Mouse (Mus musculus): ENCODE data around the gene Aim2. TPM values are rescaled to one million over a fixed set of nuclear protein-coding genes. Genes with fewer than 3 reads are reported as not detected.

Aim2 gene
- total and polyA plus RNA-seq, 3 experiments = 0.82 to 1.4 (median 1.1) TPM

GRCm38 (mm10) chr1:173349946-173350345, 733 bp upstream of the Aim2 start:
- no peak for TF ChIP-seq CTCF (IDR thresholded peaks at IDR 0.05)
- no peak for TF ChIP-seq POLR2A (IDR thresholded peaks at IDR 0.05; ENCODE audit: insufficient read depth, low read depth, low read length)
- no peak for TF ChIP-seq EP300 (IDR thresholded peaks at IDR 0.05; ENCODE audit: insufficient read depth, low read depth, low read length)

GRCm38 (mm10) chr1:173355107-173355846, 4.6 kb downstream of the Aim2 start:
- Histone ChIP-seq H3K9ac (ENCODE audit: low read depth, low read length) (no peak overlapping the region), H3K27ac (no peak overlapping the region), H3K79me2 (replicated peaks; ENCODE audit: control insufficient read depth, insufficient read depth, low read length) (no peaks in the 10 kb centered on the region), H3K4me3 (no peak overlapping the region), H3K27me3 (ENCODE audit: control insufficient read depth, insufficient read depth, low read length) (no peaks in the 10 kb centered on the region), H3K36me3 (ENCODE audit: control insufficient read depth, insufficient read depth, low read length) (no peaks in the 10 kb centered on the region), H3K4me1 (ENCODE audit: control insufficient read depth, insufficient read depth, low read length) (no peaks in the 10 kb centered on the region)
- no peak for DNase-seq
- no peak for TF ChIP-seq EP300 (IDR thresholded peaks at IDR 0.05; ENCODE audit: insufficient read depth, low read depth, low read length)
- TF ChIP-seq POLR2A (IDR thresholded peaks at IDR 0.05; ENCODE audit: insufficient read depth, low read depth, low read length) = no peak
- TF ChIP-seq CTCF (IDR thresholded peaks at IDR 0.05) = no peak
- 51% methylated on average over 7 of the region's 7 CpGs for WGBS
- intact Hi-C loops (cut with DNase I) = no loop called here

More at GRCm38 (mm10) chr1:173349946-173350345, 733 bp upstream of the Aim2 start:
- no peak overlapping the region for H3K9ac ChIP-seq (ENCODE audit: low read depth, low read length)
- intact Hi-C loops (cut with DNase I) = no loop called here
- 5% methylated on average over 6 of the region's 6 CpGs for WGBS
- no peaks in the 10 kb centered on the region for H3K79me2 ChIP-seq (replicated peaks; ENCODE audit: control insufficient read depth, insufficient read depth, low read length)
- no peaks in the 10 kb centered on the region; the same call in 1 of the 2 replicates for H3K27me3 ChIP-seq (ENCODE audit: control insufficient read depth, insufficient read depth, low read length)
- H3K27ac ChIP-seq = no peak overlapping the region
- 0 out of 2 replicates have a peak, but pooled peaks cover 1% of the 10 kb centered on the region for H3K4me1 ChIP-seq (ENCODE audit: control insufficient read depth, insufficient read depth, low read length)
- H3K36me3 ChIP-seq (ENCODE audit: control insufficient read depth, insufficient read depth, low read length) = no peaks in the 10 kb centered on the region
- peak; percentile 20 to 29 for DNase-seq
- no peak overlapping the region for H3K4me3 ChIP-seq

GRCm38 (mm10) chr1:173356699-173357098, 6.0 kb downstream of the Aim2 start:
- Histone ChIP-seq H3K4me1 (ENCODE audit: control insufficient read depth, insufficient read depth, low read length) (no peaks in the 10 kb centered on the region), H3K9ac (ENCODE audit: low read depth, low read length) (no peak overlapping the region), H3K79me2 (replicated peaks; ENCODE audit: control insufficient read depth, insufficient read depth, low read length) (no peaks in the 10 kb centered on the region), H3K27me3 (ENCODE audit: control insufficient read depth, insufficient read depth, low read length) (no peaks in the 10 kb centered on the region), H3K4me3 (no peak overlapping the region), H3K27ac (no peak overlapping the region), H3K36me3 (ENCODE audit: control insufficient read depth, insufficient read depth, low read length) (no peaks in the 10 kb centered on the region)
- 91% methylated on average over 2 of the region's 2 CpGs for WGBS
- DNase-seq = no peak
- no peak for TF ChIP-seq EP300 (IDR thresholded peaks at IDR 0.05; ENCODE audit: insufficient read depth, low read depth, low read length)
- TF ChIP-seq POLR2A (IDR thresholded peaks at IDR 0.05; ENCODE audit: insufficient read depth, low read depth, low read length) = no peak
- TF ChIP-seq CTCF (IDR thresholded peaks at IDR 0.05) = peak; percentile 35; the same call in 1 of the 2 replicates
- intact Hi-C loops (cut with DNase I) = no loop called here

GRCm38 (mm10) chr1:173357799-173358198, 7.1 kb downstream of the Aim2 start:
- H3K27ac ChIP-seq = no peak overlapping the region
- no peak overlapping the region for H3K9ac ChIP-seq (ENCODE audit: low read depth, low read length)
- intact Hi-C loops (cut with DNase I) = no loop called here
- WGBS = 41% methylated on average over 4 of the region's 4 CpGs
- no peaks in the 10 kb centered on the region for H3K4me1 ChIP-seq (ENCODE audit: control insufficient read depth, insufficient read depth, low read length)
- H3K4me3 ChIP-seq = no peak overlapping the region
- no peaks in the 10 kb centered on the region for H3K36me3 ChIP-seq (ENCODE audit: control insufficient read depth, insufficient read depth, low read length)
- H3K79me2 ChIP-seq (replicated peaks; ENCODE audit: control insufficient read depth, insufficient read depth, low read length) = no peaks in the 10 kb centered on the region
- DNase-seq = no peak
- TF ChIP-seq POLR2A (IDR thresholded peaks at IDR 0.05; ENCODE audit: insufficient read depth, low read depth, low read length) (no peak), EP300 (IDR thresholded peaks at IDR 0.05; ENCODE audit: insufficient read depth, low read depth, low read length) (no peak), CTCF (IDR thresholded peaks at IDR 0.05) (no peak)
- H3K27me3 ChIP-seq (ENCODE audit: control insufficient read depth, insufficient read depth, low read length) = no peaks in the 10 kb centered on the region

- WGBS = 63% methylated on average over 4 of the region's 4 CpGs
- H3K4me3 ChIP-seq = no peak overlapping the region
- no peaks in the 10 kb centered on the region for H3K4me1 ChIP-seq (ENCODE audit: control insufficient read depth, insufficient read depth, low read length)
- no peaks in the 10 kb centered on the region for H3K79me2 ChIP-seq (replicated peaks; ENCODE audit: control insufficient read depth, insufficient read depth, low read length)
- H3K9ac ChIP-seq (ENCODE audit: low read depth, low read length) = no peak overlapping the region
- H3K27me3 ChIP-seq (ENCODE audit: control insufficient read depth, insufficient read depth, low read length) = no peaks in the 10 kb centered on the region
- no peak overlapping the region for H3K27ac ChIP-seq
- intact Hi-C loops (cut with DNase I) = no loop called here
- H3K36me3 ChIP-seq (ENCODE audit: control insufficient read depth, insufficient read depth, low read length) = no peaks in the 10 kb centered on the region
- TF ChIP-seq POLR2A (IDR thresholded peaks at IDR 0.05; ENCODE audit: insufficient read depth, low read depth, low read length) (no peak), CTCF (IDR thresholded peaks at IDR 0.05) (no peak), EP300 (IDR thresholded peaks at IDR 0.05; ENCODE audit: insufficient read depth, low read depth, low read length) (no peak)
- no peak for DNase-seq
Observed at GRCm38 (mm10) chr1:173359590-173360290, 9.1 kb downstream of the Aim2 start.

GRCm38 (mm10) chr1:173361651-173362050, 11.0 kb downstream of the Aim2 start:
- H3K27me3 ChIP-seq (ENCODE audit: control insufficient read depth, insufficient read depth, low read length) = peaks cover 2% of the 10 kb centered on the region; the same call in 1 of the 2 replicates
- no peak overlapping the region for H3K4me3 ChIP-seq
- no peaks in the 10 kb centered on the region for H3K4me1 ChIP-seq (ENCODE audit: control insufficient read depth, insufficient read depth, low read length)
- intact Hi-C loops (cut with DNase I) = no loop called here
- H3K9ac ChIP-seq (ENCODE audit: low read depth, low read length) = no peak overlapping the region
- WGBS = 25% methylated on average over 6 of the region's 6 CpGs
- no peaks in the 10 kb centered on the region for H3K36me3 ChIP-seq (ENCODE audit: control insufficient read depth, insufficient read depth, low read length)
- DNase-seq = peak in 1 of 2 experiments; percentile 25
- no peaks in the 10 kb centered on the region for H3K79me2 ChIP-seq (replicated peaks; ENCODE audit: control insufficient read depth, insufficient read depth, low read length)
- H3K27ac ChIP-seq = no peak overlapping the region
- TF ChIP-seq EP300 (IDR thresholded peaks at IDR 0.05; ENCODE audit: insufficient read depth, low read depth, low read length) (no peak), CTCF (IDR thresholded peaks at IDR 0.05) (no peak), POLR2A (IDR thresholded peaks at IDR 0.05; ENCODE audit: insufficient read depth, low read depth, low read length) (no peak)

Data from heart, adult 2 months (tissue).